Mouse (Mus musculus): Measurements from ENCODE around the gene Pbx4.

GRCm38 (mm10) chr8:69877396-69877795, 45.1 kb downstream of the Pbx4 start:
- no peak for TF ChIP-seq HCFC1 (IDR thresholded peaks at IDR 0.05; ENCODE audit: borderline replicate concordance, insufficient read depth, low read length)
- TF ChIP-seq MAFK (IDR thresholded peaks at IDR 0.05; ENCODE audit: insufficient read depth, low read depth, low read length) = no peak
- no peak for TF ChIP-seq ZC3H11A (IDR thresholded peaks at IDR 0.05; ENCODE audit: borderline replicate concordance, low read depth, low read length)
- no peak for TF ChIP-seq ZNF384 (IDR thresholded peaks at IDR 0.05; ENCODE audit: low read depth, low read length)
